Mouse (Mus musculus) gastrocnemius, adult 18-20 months (tissue): ENCODE results near the gene Agbl5. TPM values are rescaled to one million over a fixed set of nuclear protein-coding genes. Genes with fewer than 3 reads are reported as not detected.

Experiments
- DNase-seq: peaks from one replicate; pipeline ENCODE4 v3.0.0; 2021; ENCODE audit warnings: low spot score
- total RNA-seq, 2 experiments: library from RNA; stranded (reverse); gene quantifications; 2 replicates each; pipeline ENCODE4 v1.2.3; 2021

The Agbl5 gene
- total RNA-seq, 2 experiments from 2014 or later: 2.1 to 3.4 TPM

- DNase-seq: peak; percentile 42
Measured at GRCm38 (mm10) chr5:30887331-30887761, 1.1 kb upstream of the Agbl5 start.

- DNase-seq: peak; percentile 93
Measured at GRCm38 (mm10) chr5:30887858-30888336, 597 bp upstream of the Agbl5 start.

- no peak for DNase-seq
Measured at GRCm38 (mm10) chr5:30889088-30889754, 727 bp downstream of the Agbl5 start.

GRCm38 (mm10) chr5:30890375-30890774 is 1.9 kb downstream of the Agbl5 start:
- no peak for DNase-seq

- no peak for DNase-seq
Measured at GRCm38 (mm10) chr5:30901860-30902259, 13.4 kb downstream of the Agbl5 start.

GRCm38 (mm10) chr5:30907413-30908059 is 19.0 kb downstream of the Agbl5 start, which contains the start of gene Ost4:
TSS of gene Ost4 (minus strand) at chr5:30907788.
- DNase-seq: peak; percentile 96

GRCm38 (mm10) chr5:30908426-30909299 is 20.2 kb downstream of the Agbl5 start:
- no peak for DNase-seq

GRCm38 (mm10) chr5:30909300-30909659 is 20.8 kb downstream of the Agbl5 start:
- DNase-seq: no peak

GRCm38 (mm10) chr5:30909863-30910262 is 21.4 kb downstream of the Agbl5 start:
- DNase-seq: no peak

- DNase-seq: no peak
Measured at GRCm38 (mm10) chr5:30910481-30910880, 22.0 kb downstream of the Agbl5 start.

GRCm38 (mm10) chr5:30912156-30912555 is 23.7 kb downstream of the Agbl5 start:
- no peak for DNase-seq

- peak; percentile 65 for DNase-seq
Measured at GRCm38 (mm10) chr5:30913060-30913841, 24.8 kb downstream of the Agbl5 start, which contains the start of gene Emilin1. TSS of gene Emilin1 (plus strand) at chr5:30913402.

GRCm38 (mm10) chr5:30914101-30914635 is 25.7 kb downstream of the Agbl5 start:
- DNase-seq: no peak

- no peak for DNase-seq
Measured at GRCm38 (mm10) chr5:30914849-30915248, 26.4 kb downstream of the Agbl5 start.

GRCm38 (mm10) chr5:30915456-30915855 is 27.0 kb downstream of the Agbl5 start:
- no peak for DNase-seq

GRCm38 (mm10) chr5:30915974-30916433 is 27.5 kb downstream of the Agbl5 start:
- DNase-seq: peak; percentile 94

GRCm38 (mm10) chr5:30916841-30917240 is 28.3 kb downstream of the Agbl5 start:
- DNase-seq: no peak

GRCm38 (mm10) chr5:30917348-30917747 is 28.9 kb downstream of the Agbl5 start:
- no peak for DNase-seq

- DNase-seq: no peak
Measured at GRCm38 (mm10) chr5:30917891-30918670, 29.6 kb downstream of the Agbl5 start.

- DNase-seq: no peak
Measured at GRCm38 (mm10) chr5:30918691-30919090, 30.2 kb downstream of the Agbl5 start.
